Mouse (Mus musculus) embryonic facial prominence, embryonic 10.5 days (tissue): Measurements from ENCODE around the gene Hmcn1. TPM values are rescaled to one million over a fixed set of nuclear protein-coding genes. Genes with fewer than 3 reads are reported as not detected.

ENCODE experiments used
- DNase-seq: peaks from one replicate; pipeline ENCODE4 v3.0.0-alpha.2; 2017; ENCODE audit warnings: low spot score
- H3K27ac ChIP-seq: fragments of 300-500 bp; sonication (generic); replicated peaks from 2 replicates; pipeline ENCODE4 v1.5.1; 2016; ENCODE audit warnings: mild to moderate bottlenecking
- H3K27me3 ChIP-seq: fragments of 300-500 bp; sonication (generic); replicated peaks from 2 replicates; pipeline ENCODE4 v1.6.1; 2016; ENCODE audit warnings: low read depth, mild to moderate bottlenecking; ENCODE audit not compliant: poor library complexity, severe bottlenecking
- H3K36me3 ChIP-seq: fragments of 300-500 bp; sonication (generic); replicated peaks from 2 replicates; pipeline ENCODE4 v1.6.1; 2016; ENCODE audit warnings: mild to moderate bottlenecking, moderate library complexity
- H3K4me1 ChIP-seq: fragments of 300-500 bp; sonication (generic); 2 replicates; pipeline ENCODE4 v1.6.1; 2016
- H3K4me3 ChIP-seq: fragments of 300-500 bp; sonication (generic); 2 replicates; pipeline ENCODE4 v1.5.1; 2016; ENCODE audit warnings: mild to moderate bottlenecking, moderate library complexity
- H3K9me3 ChIP-seq: fragments of 300-500 bp; sonication (generic); 2 replicates; pipeline ENCODE4 v1.6.1; 2016; ENCODE audit warnings: mild to moderate bottlenecking
- WGBS: fragments of 180-500 bp; shearing (Covaris S2); methylation state at CpG from one replicate; pipeline ENCODE4 v1.1.7; 2016; 5-methylcytosine and 5-hydroxymethylcytosine counted together
- polyA plus RNA-seq: library from polyadenylated mRNA; unstranded; fragments of >200 nt; fragmentation: Nextera tagmentation; extraction: Ambion mirVana; gene quantifications from 2 replicates; pipeline ENCODE4 v1.2.1, GENCODE M21; 2016

The Hmcn1 gene
- polyA plus RNA-seq, 1 experiment from 2014 or later, result 19.0 TPM

- Histone ChIP-seq H3K27ac (peak overlapping the region; percentile 36; the same call in 1 of the 2 replicates), H3K9me3 (no peaks in the 10 kb centered on the region), H3K4me3 (no peak overlapping the region), H3K27me3 (no peaks in the 10 kb centered on the region), H3K36me3 (peaks cover 37% of the 10 kb centered on the region), H3K4me1 (peaks cover 27% of the 10 kb centered on the region)
- no peak for DNase-seq
- WGBS, result 81% methylated on average over 15 of the region's 15 CpGs
These were observed 312.2 kb downstream of the Hmcn1 start for GRCm38 (mm10) chr1:150681006-150681405.

GRCm38 (mm10) chr1:150680345-150680744 lies 312.9 kb downstream of the Hmcn1 start:
- no peak overlapping the region for H3K4me3 ChIP-seq
- no peak for DNase-seq
- H3K9me3 ChIP-seq, result no peaks in the 10 kb centered on the region
- WGBS, result 87% methylated on average over 4 of the region's 4 CpGs
- H3K27me3 ChIP-seq, result no peaks in the 10 kb centered on the region
- peaks cover 36% of the 10 kb centered on the region for H3K36me3 ChIP-seq
- H3K27ac ChIP-seq, result 0 out of 2 replicates have a peak overlapping the region, but pooled peaks have one; percentile 21
- H3K4me1 ChIP-seq, result peaks cover 27% of the 10 kb centered on the region

- 96% methylated on average over 1 of the region's 1 CpGs for WGBS
- Histone ChIP-seq H3K4me1 (no peaks in the 10 kb centered on the region), H3K4me3 (no peak overlapping the region), H3K27ac (no peak overlapping the region), H3K9me3 (no peaks in the 10 kb centered on the region), H3K36me3 (peaks cover 65% of the 10 kb centered on the region), H3K27me3 (no peaks in the 10 kb centered on the region)
- DNase-seq, result no peak
These were observed 347.9 kb downstream of the Hmcn1 start for GRCm38 (mm10) chr1:150645314-150645713.

GRCm38 (mm10) chr1:150639522-150639921 lies 353.7 kb downstream of the Hmcn1 start:
- no peaks in the 10 kb centered on the region for H3K27me3 ChIP-seq
- no peak overlapping the region for H3K4me3 ChIP-seq
- DNase-seq, result no peak
- H3K4me1 ChIP-seq, result no peaks in the 10 kb centered on the region
- WGBS, result 68% methylated on average over 6 of the region's 6 CpGs
- H3K27ac ChIP-seq, result no peak overlapping the region
- no peaks in the 10 kb centered on the region for H3K9me3 ChIP-seq
- peaks cover 24% of the 10 kb centered on the region for H3K36me3 ChIP-seq

- WGBS, result 73% methylated on average over 4 of the region's 4 CpGs
- no peaks in the 10 kb centered on the region for H3K4me1 ChIP-seq
- peak; percentile 24 for DNase-seq
These were observed 360.7 kb downstream of the Hmcn1 start for GRCm38 (mm10) chr1:150632506-150632905.

GRCm38 (mm10) chr1:150631856-150632171 lies 361.4 kb downstream of the Hmcn1 start:
- H3K4me1 ChIP-seq, result 0 out of 2 replicates have a peak, but pooled peaks cover 3% of the 10 kb centered on the region
- WGBS, result 91% methylated on average over 3 of the region's 3 CpGs
- no peak overlapping the region for H3K27ac ChIP-seq
- DNase-seq, result no peak
- H3K9me3 ChIP-seq, result no peaks in the 10 kb centered on the region
- H3K4me3 ChIP-seq, result no peak overlapping the region
- peaks cover 51% of the 10 kb centered on the region for H3K36me3 ChIP-seq
- no peaks in the 10 kb centered on the region for H3K27me3 ChIP-seq

More at GRCm38 (mm10) chr1:150632506-150632905, 360.7 kb downstream of the Hmcn1 start:
- Histone ChIP-seq H3K27ac (no peak overlapping the region), H3K9me3 (no peaks in the 10 kb centered on the region), H3K27me3 (no peaks in the 10 kb centered on the region), H3K4me3 (no peak overlapping the region), H3K36me3 (peaks cover 47% of the 10 kb centered on the region)

- Histone ChIP-seq H3K4me3 (no peak overlapping the region), H3K27ac (no peak overlapping the region), H3K27me3 (no peaks in the 10 kb centered on the region), H3K9me3 (no peaks in the 10 kb centered on the region), H3K4me1 (0 out of 2 replicates have a peak, but pooled peaks cover 3% of the 10 kb centered on the region), H3K36me3 (peaks cover 54% of the 10 kb centered on the region)
- 81% methylated on average over 17 of the region's 17 CpGs for WGBS
- DNase-seq, result no peak
These were observed 362.0 kb downstream of the Hmcn1 start for GRCm38 (mm10) chr1:150631035-150631855.

- WGBS, result 95% methylated on average over 2 of the region's 2 CpGs
- peaks cover 65% of the 10 kb centered on the region for H3K36me3 ChIP-seq
- no peak overlapping the region for H3K4me3 ChIP-seq
- H3K27me3 ChIP-seq, result no peaks in the 10 kb centered on the region
- DNase-seq, result no peak
- H3K27ac ChIP-seq, result no peak overlapping the region
- H3K9me3 ChIP-seq, result no peaks in the 10 kb centered on the region
- 0 out of 2 replicates have a peak, but pooled peaks cover 3% of the 10 kb centered on the region for H3K4me1 ChIP-seq
These were observed 370.0 kb downstream of the Hmcn1 start for GRCm38 (mm10) chr1:150623226-150623625.

- no peaks in the 10 kb centered on the region for H3K27me3 ChIP-seq
- H3K9me3 ChIP-seq, result no peaks in the 10 kb centered on the region
- H3K4me1 ChIP-seq, result no peaks in the 10 kb centered on the region
- no peak overlapping the region for H3K27ac ChIP-seq
- H3K4me3 ChIP-seq, result no peak overlapping the region
- WGBS, result 88% methylated on average over 9 of the region's 9 CpGs
- no peak for DNase-seq
- H3K36me3 ChIP-seq, result peaks cover 57% of the 10 kb centered on the region
These were observed 382.7 kb downstream of the Hmcn1 start for GRCm38 (mm10) chr1:150610539-150610938.

GRCm38 (mm10) chr1:150606173-150606572 lies 387.1 kb downstream of the Hmcn1 start:
- WGBS, result 90% methylated on average over 4 of the region's 4 CpGs
- no peaks in the 10 kb centered on the region for H3K4me1 ChIP-seq
- H3K36me3 ChIP-seq, result peaks cover 62% of the 10 kb centered on the region
- H3K4me3 ChIP-seq, result no peak overlapping the region
- no peak overlapping the region for H3K27ac ChIP-seq
- no peaks in the 10 kb centered on the region for H3K27me3 ChIP-seq
- DNase-seq, result no peak
- no peaks in the 10 kb centered on the region for H3K9me3 ChIP-seq

GRCm38 (mm10) chr1:150593614-150594013 lies 399.6 kb downstream of the Hmcn1 start:
- 93% methylated on average over 13 of the region's 13 CpGs for WGBS
- DNase-seq, result no peak
- Histone ChIP-seq H3K9me3 (no peaks in the 10 kb centered on the region), H3K27me3 (no peaks in the 10 kb centered on the region), H3K4me3 (no peak overlapping the region), H3K4me1 (no peaks in the 10 kb centered on the region), H3K36me3 (peaks cover 48% of the 10 kb centered on the region), H3K27ac (no peak overlapping the region)

- no peak overlapping the region for H3K27ac ChIP-seq
- H3K36me3 ChIP-seq, result peaks cover 42% of the 10 kb centered on the region
- no peaks in the 10 kb centered on the region for H3K27me3 ChIP-seq
- no peaks in the 10 kb centered on the region for H3K4me1 ChIP-seq
- no peak overlapping the region for H3K4me3 ChIP-seq
- H3K9me3 ChIP-seq, result no peaks in the 10 kb centered on the region
- WGBS, result 37% methylated on average over 2 of the region's 2 CpGs
- peak; percentile 65 for DNase-seq
These were observed 402.0 kb downstream of the Hmcn1 start for GRCm38 (mm10) chr1:150591253-150591652.

GRCm38 (mm10) chr1:150587410-150587809 lies 405.8 kb downstream of the Hmcn1 start:
- H3K27ac ChIP-seq, result no peak overlapping the region
- peaks cover 5% of the 10 kb centered on the region; the same call in 1 of the 2 replicates for H3K4me1 ChIP-seq
- peaks cover 10% of the 10 kb centered on the region; the same call in 1 of the 2 replicates for H3K27me3 ChIP-seq
- H3K9me3 ChIP-seq, result no peaks in the 10 kb centered on the region
- H3K4me3 ChIP-seq, result no peak overlapping the region
- no peak for DNase-seq
- H3K36me3 ChIP-seq, result peaks cover 51% of the 10 kb centered on the region
